Mouse (Mus musculus): Measurements from ENCODE around the gene Gucy1b2. TPM values are rescaled to one million over a fixed set of nuclear protein-coding genes. Genes with fewer than 3 reads are reported as not detected.

Gene Gucy1b2
- polyA plus RNA-seq, 1 experiment from 2014 or later, result 2.2 TPM

- Histone ChIP-seq H3K4me1 (no peaks in the 10 kb centered on the region), H3K27ac (replicated peaks) (no peak overlapping the region), H3K27me3 (no peaks in the 10 kb centered on the region), H3K9ac (replicated peaks) (no peak overlapping the region), H3K9me3 (no peaks in the 10 kb centered on the region), H3K4me3 (no peak overlapping the region), H3K4me2 (replicated peaks) (no peak overlapping the region), H3K36me3 (no peaks in the 10 kb centered on the region)
- 63% methylated on average over 1 of the region's 1 CpGs for WGBS
- no peak for ATAC-seq (ENCODE audit: low FRiP score, low read depth)
Observed at GRCm38 (mm10) chr14:62442971-62443370, 13.1 kb downstream of the Gucy1b2 start.

DNA sequence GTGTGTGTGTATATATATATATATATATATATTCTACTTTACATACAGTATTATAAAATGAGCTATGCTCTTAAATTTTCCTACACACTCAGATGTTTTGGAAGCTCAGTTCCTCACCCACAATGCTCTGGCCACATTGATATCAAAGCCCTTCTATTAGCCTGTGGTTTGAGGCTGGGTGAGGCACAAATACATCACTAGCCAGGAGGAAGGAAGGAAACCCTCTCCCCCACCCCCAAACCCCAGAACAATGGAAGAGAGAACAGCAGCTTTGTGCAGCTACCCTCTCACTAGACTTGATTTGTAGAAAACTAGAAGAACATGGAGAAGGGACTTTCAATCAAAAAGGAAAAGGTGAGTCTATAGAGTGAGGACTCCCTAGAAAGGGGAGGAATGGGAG, 16.1 kb downstream of the Gucy1b2 start:
- H3K4me2 ChIP-seq (replicated peaks), result no peak overlapping the region
- H3K36me3 ChIP-seq, result no peaks in the 10 kb centered on the region
- H3K4me1 ChIP-seq, result no peaks in the 10 kb centered on the region
- no peaks in the 10 kb centered on the region for H3K27me3 ChIP-seq
- H3K9ac ChIP-seq (replicated peaks), result no peak overlapping the region
- no peak for ATAC-seq (ENCODE audit: low FRiP score, low read depth)
- H3K27ac ChIP-seq (replicated peaks), result no peak overlapping the region
- no peak overlapping the region for H3K4me3 ChIP-seq
- H3K9me3 ChIP-seq, result no peaks in the 10 kb centered on the region

DNA sequence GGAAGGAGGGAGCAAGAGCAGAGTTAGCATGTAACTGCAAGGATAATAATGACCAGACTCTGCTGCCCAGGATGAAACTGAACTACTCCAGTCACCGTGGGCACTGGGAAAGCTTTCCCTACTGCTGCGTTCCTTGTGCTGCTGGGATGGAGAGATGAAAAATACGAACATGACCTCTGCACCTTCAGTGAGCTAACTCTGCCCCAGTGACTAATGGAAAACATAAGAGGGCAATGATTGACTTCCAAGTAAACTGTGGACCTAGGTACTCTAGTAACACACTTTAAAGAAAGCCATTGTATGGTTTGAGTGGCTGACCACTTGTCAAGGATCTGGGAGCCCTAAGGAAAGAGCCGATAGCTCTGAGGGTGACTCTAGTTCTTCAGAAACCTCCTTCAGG, 17.9 kb downstream of the Gucy1b2 start:
- no peaks in the 10 kb centered on the region for H3K36me3 ChIP-seq
- H3K4me1 ChIP-seq, result no peaks in the 10 kb centered on the region
- H3K9ac ChIP-seq (replicated peaks), result no peak overlapping the region
- H3K4me2 ChIP-seq (replicated peaks), result no peak overlapping the region
- 88% methylated on average over 4 of the region's 4 CpGs for WGBS
- no peaks in the 10 kb centered on the region for H3K9me3 ChIP-seq
- no peak overlapping the region for H3K4me3 ChIP-seq
- no peak for ATAC-seq (ENCODE audit: low FRiP score, low read depth)
- H3K27me3 ChIP-seq, result no peaks in the 10 kb centered on the region
- no peak overlapping the region for H3K27ac ChIP-seq (replicated peaks)

DNA sequence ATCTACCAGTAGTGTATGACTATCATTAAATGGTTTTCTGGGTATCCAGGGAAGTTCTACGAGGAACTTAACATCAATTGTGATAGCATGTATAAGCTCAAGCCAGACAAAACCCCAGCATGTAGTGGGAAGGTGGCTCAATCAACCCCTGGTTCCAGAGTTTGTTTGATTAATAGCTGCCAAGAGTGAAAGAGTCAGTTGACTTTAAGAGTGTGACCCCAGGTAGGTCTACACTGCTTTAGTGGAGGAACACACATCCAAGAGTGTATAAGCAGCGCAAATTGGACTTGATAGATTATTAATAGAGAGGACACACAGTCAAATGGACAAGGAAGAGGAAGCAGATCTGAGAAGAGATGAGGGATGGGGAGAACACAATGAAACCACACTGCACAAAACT, 18.3 kb downstream of the Gucy1b2 start:
- Histone ChIP-seq H3K9me3 (no peaks in the 10 kb centered on the region), H3K4me3 (no peak overlapping the region), H3K9ac (replicated peaks) (no peak overlapping the region), H3K4me1 (no peaks in the 10 kb centered on the region), H3K36me3 (no peaks in the 10 kb centered on the region), H3K27me3 (no peaks in the 10 kb centered on the region), H3K4me2 (replicated peaks) (no peak overlapping the region), H3K27ac (replicated peaks) (no peak overlapping the region)
- ATAC-seq (ENCODE audit: low FRiP score, low read depth), result no peak
- WGBS, result 97% methylated on average over 2 of the region's 2 CpGs

DNA sequence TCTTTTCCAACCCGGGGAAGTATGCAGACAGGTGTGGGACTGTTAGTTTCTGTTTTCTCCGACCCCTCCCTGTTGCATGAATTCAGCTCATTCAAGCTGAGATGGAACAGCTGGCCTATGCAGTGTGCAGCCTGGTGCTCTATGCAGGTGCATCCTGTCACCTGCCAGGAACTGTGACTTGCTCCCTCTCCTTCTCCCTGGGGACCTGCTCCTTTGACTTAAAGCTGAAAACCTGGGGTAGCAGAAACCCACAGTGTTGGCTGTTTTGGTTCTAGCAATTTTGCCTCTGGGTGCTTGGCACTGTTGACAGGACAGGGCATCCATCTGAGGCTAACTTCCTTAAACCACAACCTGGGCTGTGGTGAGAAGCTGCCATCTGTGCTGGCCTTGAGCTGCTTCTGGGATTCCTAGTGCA, 30.8 kb downstream of the Gucy1b2 start:
- ATAC-seq (ENCODE audit: low FRiP score, low read depth), result no peak
- no peak overlapping the region for H3K9ac ChIP-seq (replicated peaks)
- no peaks in the 10 kb centered on the region for H3K36me3 ChIP-seq
- H3K27me3 ChIP-seq, result no peaks in the 10 kb centered on the region
- no peak overlapping the region for H3K4me3 ChIP-seq
- no peaks in the 10 kb centered on the region for H3K4me1 ChIP-seq
- no peaks in the 10 kb centered on the region for H3K9me3 ChIP-seq
- H3K4me2 ChIP-seq (replicated peaks), result no peak overlapping the region
- WGBS, result 87% methylated on average over 2 of the region's 2 CpGs
- no peak overlapping the region for H3K27ac ChIP-seq (replicated peaks)

DNA sequence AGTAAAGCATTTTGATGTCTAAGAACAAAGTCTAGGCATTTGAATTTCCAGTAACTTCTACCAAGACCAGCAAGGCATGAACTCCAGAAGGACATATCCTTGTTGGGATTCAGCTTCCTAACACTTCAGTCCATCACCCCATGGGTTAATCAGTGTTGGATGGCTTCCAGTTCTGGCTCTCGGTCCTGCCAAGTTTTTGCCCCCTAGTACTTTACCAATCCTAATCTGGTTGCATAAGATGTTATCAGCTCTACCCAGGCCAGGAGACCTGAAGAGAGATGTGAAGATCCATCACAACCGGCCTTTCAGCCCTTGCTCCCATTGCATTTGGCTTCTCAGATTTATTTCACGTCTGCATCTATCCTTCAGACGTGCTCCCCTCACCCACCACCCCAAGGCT, 33.8 kb downstream of the Gucy1b2 start:
- no peak overlapping the region for H3K9ac ChIP-seq (replicated peaks)
- H3K27me3 ChIP-seq, result no peaks in the 10 kb centered on the region
- H3K4me2 ChIP-seq (replicated peaks), result no peak overlapping the region
- no peak overlapping the region for H3K4me3 ChIP-seq
- no peak overlapping the region for H3K27ac ChIP-seq (replicated peaks)
- ATAC-seq (ENCODE audit: low FRiP score, low read depth), result no peak
- no peaks in the 10 kb centered on the region for H3K9me3 ChIP-seq
- WGBS, result 89% methylated on average over 4 of the region's 4 CpGs
- H3K36me3 ChIP-seq, result no peaks in the 10 kb centered on the region
- H3K4me1 ChIP-seq, result peaks cover under 1% of the 10 kb centered on the region

- no peak overlapping the region for H3K9ac ChIP-seq (replicated peaks)
- ATAC-seq (ENCODE audit: low FRiP score, low read depth), result no peak
- H3K27me3 ChIP-seq, result no peaks in the 10 kb centered on the region
- no peak overlapping the region for H3K27ac ChIP-seq (replicated peaks)
- 0 out of 2 replicates have a peak, but pooled peaks cover under 1% of the 10 kb centered on the region for H3K9me3 ChIP-seq
- peaks cover 23% of the 10 kb centered on the region for H3K4me1 ChIP-seq
- H3K36me3 ChIP-seq, result no peaks in the 10 kb centered on the region
- WGBS, result 85% methylated on average over 3 of the region's 3 CpGs
- H3K4me3 ChIP-seq, result no peak overlapping the region
- no peak overlapping the region for H3K4me2 ChIP-seq (replicated peaks)
Observed at GRCm38 (mm10) chr14:62417501-62417900, 38.6 kb downstream of the Gucy1b2 start.

DNA sequence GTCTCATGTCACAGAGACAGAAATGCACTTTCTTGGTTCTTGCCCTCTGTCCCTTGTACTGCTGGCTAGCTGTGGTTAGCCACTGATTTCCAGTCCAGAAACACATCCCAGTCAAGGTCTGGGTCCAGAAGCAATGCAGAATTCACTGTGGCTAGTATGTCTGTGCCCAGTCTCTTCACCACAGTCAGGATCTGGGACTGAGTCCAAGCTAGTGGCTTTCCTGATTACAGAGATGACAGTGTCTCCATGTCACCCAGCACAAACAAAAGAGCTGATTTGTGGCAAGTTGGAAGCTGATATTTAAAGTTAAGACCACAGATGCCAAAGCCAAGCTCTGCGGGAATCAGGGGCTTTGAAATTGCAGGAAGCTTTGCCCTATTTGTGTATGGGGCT, 39.4 kb downstream of the Gucy1b2 start:
- WGBS, result 47% methylated on average over 1 of the region's 1 CpGs
- Histone ChIP-seq H3K9me3 (peaks cover 8% of the 10 kb centered on the region; the same call in 1 of the 2 replicates), H3K4me1 (peaks cover 23% of the 10 kb centered on the region), H3K36me3 (no peaks in the 10 kb centered on the region), H3K27me3 (no peaks in the 10 kb centered on the region), H3K4me2 (replicated peaks) (no peak overlapping the region), H3K4me3 (no peak overlapping the region), H3K27ac (replicated peaks) (peak overlapping the region; percentile 82), H3K9ac (replicated peaks) (no peak overlapping the region)
- 0 out of 2 replicates have a peak, but pooled peaks have one; percentile 17 for ATAC-seq (ENCODE audit: low FRiP score, low read depth)

GRCm38 (mm10) chr14:62416007-62416741, 39.9 kb downstream of the Gucy1b2 start:
- H3K4me3 ChIP-seq, result no peak overlapping the region
- H3K9me3 ChIP-seq, result peaks cover 10% of the 10 kb centered on the region; the same call in 1 of the 2 replicates
- 0 out of 2 replicates have a peak overlapping the region, but pooled peaks have one; percentile 9 for H3K4me2 ChIP-seq (replicated peaks)
- no peaks in the 10 kb centered on the region for H3K36me3 ChIP-seq
- 38% methylated on average over 7 of the region's 7 CpGs for WGBS
- peaks cover 23% of the 10 kb centered on the region for H3K4me1 ChIP-seq
- H3K9ac ChIP-seq (replicated peaks), result 0 out of 2 replicates have a peak overlapping the region, but pooled peaks have one; percentile 11
- H3K27ac ChIP-seq (replicated peaks), result peak overlapping the region; percentile 84
- no peaks in the 10 kb centered on the region for H3K27me3 ChIP-seq
- peak; percentile 94 for ATAC-seq (ENCODE audit: low FRiP score, low read depth)

- Histone ChIP-seq H3K9ac (replicated peaks) (no peak overlapping the region), H3K4me3 (no peak overlapping the region), H3K36me3 (no peaks in the 10 kb centered on the region), H3K27ac (replicated peaks) (no peak overlapping the region), H3K4me2 (replicated peaks) (no peak overlapping the region), H3K4me1 (no peaks in the 10 kb centered on the region), H3K9me3 (no peaks in the 10 kb centered on the region), H3K27me3 (no peaks in the 10 kb centered on the region)
- ATAC-seq (ENCODE audit: low FRiP score, low read depth), result no peak
- 95% methylated on average over 2 of the region's 2 CpGs for WGBS
Observed at GRCm38 (mm10) chr14:62395346-62395745, 60.7 kb downstream of the Gucy1b2 start.

DNA sequence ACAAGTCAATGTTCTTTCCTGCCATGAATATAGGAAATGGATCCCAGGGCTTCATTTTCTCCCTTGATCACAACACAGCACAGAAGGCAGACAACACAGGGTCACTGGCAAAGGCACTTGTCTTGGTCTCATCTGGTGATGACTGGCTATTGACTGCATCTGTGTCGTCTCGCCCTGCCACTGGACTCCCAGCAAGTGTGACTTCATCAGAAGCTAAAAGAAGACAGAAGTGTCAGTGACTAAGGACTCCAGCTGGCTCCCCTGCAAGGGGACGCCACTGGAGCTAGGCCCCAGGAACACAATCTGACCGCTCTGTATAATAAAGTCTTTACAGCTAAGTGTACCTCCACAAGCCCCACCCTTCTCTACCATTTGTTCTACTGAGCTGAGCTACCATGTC, 63.3 kb downstream of the Gucy1b2 start:
- Histone ChIP-seq H3K4me2 (replicated peaks) (no peak overlapping the region), H3K9ac (replicated peaks) (no peak overlapping the region), H3K4me1 (peaks cover 18% of the 10 kb centered on the region), H3K27ac (replicated peaks) (no peak overlapping the region), H3K36me3 (no peaks in the 10 kb centered on the region), H3K27me3 (no peaks in the 10 kb centered on the region), H3K9me3 (no peaks in the 10 kb centered on the region), H3K4me3 (no peak overlapping the region)
- no peak for ATAC-seq (ENCODE audit: low FRiP score, low read depth)
- 77% methylated on average over 4 of the region's 4 CpGs for WGBS

DNA sequence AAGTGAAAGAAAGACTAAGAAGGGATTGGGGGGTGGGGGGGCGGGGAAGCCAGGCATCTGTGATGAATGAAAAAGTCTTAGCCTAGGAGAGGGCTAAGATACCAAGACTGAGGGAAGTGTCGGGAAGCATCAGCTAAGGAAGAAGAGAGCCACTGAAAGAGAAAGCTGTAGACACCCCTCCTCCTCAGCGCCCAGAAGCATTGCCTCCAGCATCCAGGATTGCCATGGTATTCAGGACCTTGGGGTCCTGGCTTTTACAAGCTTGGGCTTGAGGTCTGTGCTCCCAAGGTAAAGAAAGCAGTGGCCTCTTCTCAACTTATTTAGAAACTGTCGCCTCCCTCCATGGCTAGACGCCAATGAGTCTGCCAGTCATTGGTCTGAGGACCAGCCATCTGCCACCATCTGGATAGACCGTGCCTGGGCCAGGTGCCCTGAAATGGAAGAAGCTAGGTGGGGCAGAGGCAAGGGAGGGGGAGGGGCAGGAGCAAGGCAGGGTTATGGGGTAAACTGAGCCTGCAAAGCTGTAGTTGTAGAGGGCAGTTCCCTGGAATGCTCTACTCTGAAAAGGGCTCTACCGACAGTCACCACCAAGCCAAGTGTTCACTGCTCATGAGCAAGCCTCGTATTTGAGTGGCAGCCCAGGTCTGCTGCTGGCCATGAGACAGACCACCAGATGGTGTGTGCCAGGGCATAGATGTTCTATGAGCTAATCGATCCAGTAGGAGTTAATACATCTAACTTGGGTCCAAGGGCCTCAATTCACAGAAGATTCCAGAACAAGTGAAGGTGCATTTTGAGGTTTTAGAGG, 66.2 kb downstream of the Gucy1b2 start:
- H3K4me2 ChIP-seq (replicated peaks), result peak overlapping the region; percentile 28
- H3K9me3 ChIP-seq, result no peaks in the 10 kb centered on the region
- peak; percentile 55 for ATAC-seq (ENCODE audit: low FRiP score, low read depth)
- no peak overlapping the region for H3K4me3 ChIP-seq
- H3K9ac ChIP-seq (replicated peaks), result no peak overlapping the region
- 67% methylated on average over 9 of the region's 9 CpGs for WGBS
- no peaks in the 10 kb centered on the region for H3K36me3 ChIP-seq
- H3K27ac ChIP-seq (replicated peaks), result peak overlapping the region; percentile 70
- H3K27me3 ChIP-seq, result no peaks in the 10 kb centered on the region
- H3K4me1 ChIP-seq, result peaks cover 18% of the 10 kb centered on the region
